Mouse (Mus musculus): Measurements from ENCODE around the gene Ampd1. TPM values are rescaled to one million over a fixed set of nuclear protein-coding genes. Genes with fewer than 3 reads are reported as not detected.

Ampd1 gene
- total RNA-seq, 2 experiments from 2014 or later: not detected

DNA sequence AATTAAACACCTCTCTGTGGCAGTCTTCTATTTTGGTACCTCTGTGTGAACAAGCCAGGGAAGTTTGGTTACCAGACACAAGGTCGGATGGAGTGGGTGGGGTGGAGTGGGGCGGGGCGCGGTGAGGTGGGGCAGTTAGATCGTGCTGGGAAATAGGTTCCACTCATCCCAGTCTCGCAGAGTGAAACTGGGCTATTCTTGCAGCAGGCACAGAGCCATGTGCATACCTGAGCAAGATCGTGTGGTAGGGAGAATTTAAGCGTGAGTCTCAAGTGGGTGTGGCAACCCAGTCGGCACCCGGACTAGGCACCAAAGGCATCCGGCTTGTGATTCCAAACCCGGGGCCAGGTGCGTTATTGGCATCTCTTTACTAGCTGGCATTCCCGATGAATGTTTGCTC, 28.1 kb downstream of the Ampd1 start:
- ATAC-seq (replicated peaks; ENCODE audit: poor library complexity): peak; percentile 12

DNA sequence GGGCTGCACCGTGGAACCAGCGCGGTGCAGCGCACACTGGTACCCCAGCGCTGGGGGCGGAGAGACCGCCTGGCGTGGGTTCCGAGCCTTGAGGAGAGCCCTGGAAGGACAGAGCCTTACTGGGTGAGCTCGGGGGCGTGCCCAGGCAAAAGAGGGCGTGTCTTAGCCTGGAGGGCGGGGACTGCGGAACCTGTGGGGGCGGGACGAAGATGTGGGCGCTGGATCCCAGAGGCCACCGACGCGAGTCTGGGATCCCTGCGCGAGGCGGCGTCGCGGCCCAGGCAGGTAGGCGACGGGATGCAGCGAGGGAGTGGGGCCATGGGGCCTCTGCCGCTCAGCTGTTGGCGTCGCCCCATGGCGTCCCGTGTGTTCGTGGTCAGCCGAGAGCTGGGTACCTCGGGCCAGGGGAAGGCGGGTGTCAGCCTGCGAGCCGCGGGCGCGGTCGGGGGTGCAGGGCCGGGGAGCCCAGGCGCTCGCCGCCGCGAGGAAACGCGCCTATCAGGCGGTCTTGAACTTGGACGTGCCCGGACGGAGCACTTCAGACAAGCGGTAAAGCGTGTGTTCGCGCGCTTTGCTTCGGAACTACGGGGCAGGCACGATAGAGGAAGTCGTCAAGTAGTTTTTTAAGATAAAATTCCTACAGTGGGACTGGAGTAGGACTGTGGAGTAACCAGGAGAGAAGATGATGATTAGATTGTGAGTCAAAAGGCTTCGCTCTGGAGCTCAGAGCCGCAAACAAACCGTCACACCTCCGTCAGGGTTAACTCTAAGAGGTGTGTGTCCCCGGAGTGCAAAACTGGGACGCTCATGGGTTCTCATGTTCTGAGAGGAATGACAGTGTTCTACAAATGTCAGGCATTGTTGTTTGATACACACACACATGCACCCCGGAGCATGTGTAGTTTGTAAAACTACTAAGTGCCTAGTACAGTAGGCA, 28.9 kb downstream of the Ampd1 start, which contains the start of gene Dennd2c:
Gene Dennd2c (plus strand): TSS at position 151 of the 937 bp plus-strand sequence.
- peak; percentile 95 for ATAC-seq (replicated peaks; ENCODE audit: poor library complexity)

DNA sequence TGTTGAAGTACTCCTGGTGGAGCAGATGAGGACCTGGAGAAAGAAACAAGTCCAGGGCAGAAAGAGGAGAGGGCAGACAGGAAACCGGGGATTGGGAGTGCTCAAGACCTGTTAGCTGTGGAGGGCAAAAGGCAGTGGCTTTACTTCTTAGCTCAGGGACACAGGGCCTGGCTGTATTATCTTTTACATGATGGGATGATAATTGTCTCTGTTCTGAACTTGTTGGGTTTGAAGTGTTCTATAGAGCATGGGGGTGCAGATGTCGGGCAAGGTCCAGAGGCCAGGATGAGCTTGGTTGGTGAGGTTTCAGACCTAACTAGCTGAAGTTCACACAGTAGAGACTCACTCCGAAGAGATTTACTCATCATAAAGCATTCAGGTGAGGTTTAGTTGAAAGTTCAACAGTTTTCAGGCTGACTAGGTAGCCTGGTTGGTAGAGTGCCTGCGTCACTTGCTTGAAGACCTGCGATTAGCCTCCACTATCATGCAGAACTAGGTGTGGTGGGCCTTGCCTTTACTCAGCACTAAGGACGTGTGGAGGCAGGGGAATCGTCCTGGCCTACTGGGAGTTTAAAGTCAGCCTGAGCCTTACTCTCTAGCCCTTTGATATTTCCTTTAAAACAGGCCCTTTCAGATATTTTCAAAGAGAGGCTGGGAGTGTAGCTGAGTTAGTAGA, 33.9 kb downstream of the Ampd1 start:
- no peak for ATAC-seq (replicated peaks; ENCODE audit: poor library complexity)

DNA sequence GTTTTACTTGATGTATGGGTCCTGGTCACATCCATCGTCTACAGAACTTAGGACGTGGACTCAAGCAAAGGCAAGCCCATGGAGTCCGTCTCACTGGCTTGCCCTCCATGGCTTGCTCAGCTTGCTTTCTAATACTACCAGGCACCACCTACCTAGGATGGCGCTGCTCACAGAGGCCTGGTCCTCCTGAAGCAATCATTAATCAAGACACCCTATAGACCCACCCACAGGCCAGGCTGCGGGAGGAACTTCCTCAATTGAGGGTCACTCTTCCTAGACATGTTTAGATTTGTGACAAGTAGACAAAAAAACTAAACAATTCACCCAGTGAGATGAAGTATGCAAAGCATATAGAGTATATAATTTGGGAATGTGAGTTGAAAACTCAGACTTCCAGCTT, 38.4 kb downstream of the Ampd1 start:
- peak; percentile 81 for ATAC-seq (replicated peaks; ENCODE audit: poor library complexity)

DNA sequence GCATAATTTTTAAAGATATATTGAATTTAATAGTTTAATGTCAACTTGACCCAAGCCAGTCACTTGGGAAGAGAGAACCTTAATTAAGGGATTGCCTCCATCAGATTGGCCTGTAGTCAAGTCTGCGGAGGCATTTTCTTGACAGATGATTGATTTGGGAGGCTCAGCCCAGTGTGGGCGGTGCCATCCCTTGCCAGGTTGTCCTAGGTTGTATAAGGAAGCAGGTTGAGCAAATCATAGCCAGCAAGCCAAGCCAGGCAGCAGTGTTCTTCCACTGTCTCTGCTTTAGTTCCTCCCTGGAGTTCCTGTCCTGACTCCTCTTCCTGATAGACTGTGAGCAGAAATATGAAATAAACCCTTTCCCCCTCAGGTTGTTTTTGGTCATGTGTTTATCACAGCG, 49.8 kb downstream of the Ampd1 start:
- no peak for ATAC-seq (replicated peaks; ENCODE audit: poor library complexity)

DNA sequence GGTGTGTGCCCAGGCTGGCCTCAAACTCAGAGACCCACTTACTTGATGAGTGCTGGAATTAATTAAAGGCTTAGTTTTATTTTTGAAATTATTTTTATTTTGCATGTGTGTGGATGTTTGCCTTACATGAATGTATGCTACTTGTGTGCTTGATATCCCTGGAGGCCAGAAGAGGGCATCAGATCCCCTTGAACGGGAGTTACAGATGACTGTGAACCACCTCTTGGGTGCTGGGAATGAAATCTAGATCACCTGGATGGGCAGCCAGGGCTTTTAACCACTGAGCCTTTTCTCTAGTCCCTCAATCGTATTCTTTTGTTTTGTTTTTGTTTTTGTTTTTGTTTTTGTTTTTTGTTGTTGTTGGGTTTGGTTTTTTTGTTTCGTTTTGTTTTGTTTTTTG, 52.3 kb downstream of the Ampd1 start:
- ATAC-seq (replicated peaks; ENCODE audit: poor library complexity): no peak

DNA sequence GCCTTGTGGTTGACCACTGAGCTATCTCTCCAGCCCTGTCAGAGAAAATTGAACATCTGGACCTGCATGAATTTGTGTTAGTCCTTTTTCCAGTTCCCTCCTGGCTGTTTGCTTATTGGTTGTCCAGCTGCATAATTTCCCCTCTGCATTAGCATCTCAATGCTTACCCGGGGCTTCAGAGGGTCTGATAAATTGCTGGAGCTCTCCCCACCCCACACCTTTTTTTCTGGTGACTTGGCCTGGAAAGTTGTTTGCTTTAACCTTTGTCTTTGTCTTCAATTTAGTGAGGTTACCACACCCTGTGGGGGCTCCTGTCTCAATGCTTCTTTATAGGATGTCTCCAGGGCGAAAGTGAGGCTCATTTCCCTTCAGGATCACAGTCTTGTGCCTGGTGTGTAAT, 53.4 kb downstream of the Ampd1 start:
- no peak for ATAC-seq (replicated peaks; ENCODE audit: poor library complexity)

DNA sequence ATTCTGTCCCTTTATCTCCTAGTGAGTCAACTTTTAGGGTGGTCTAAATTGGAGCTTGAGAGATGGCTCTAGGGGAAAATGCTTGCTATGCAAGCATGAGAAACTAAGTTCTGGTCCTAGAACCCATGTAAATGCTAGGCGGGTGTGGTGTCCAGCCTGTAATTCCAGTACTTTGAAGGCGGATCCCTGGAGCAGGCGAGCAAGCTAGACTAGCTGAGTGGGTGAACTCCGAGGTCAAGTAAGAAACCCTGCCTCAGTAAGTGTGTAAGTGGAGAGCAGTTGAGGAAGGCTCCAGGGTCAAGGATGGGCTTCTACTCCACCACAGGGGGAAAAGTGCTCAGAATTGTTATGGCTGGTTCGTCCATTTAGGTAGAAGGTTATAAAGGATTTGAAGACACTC, 53.9 kb downstream of the Ampd1 start:
- no peak for ATAC-seq (replicated peaks; ENCODE audit: poor library complexity)

DNA sequence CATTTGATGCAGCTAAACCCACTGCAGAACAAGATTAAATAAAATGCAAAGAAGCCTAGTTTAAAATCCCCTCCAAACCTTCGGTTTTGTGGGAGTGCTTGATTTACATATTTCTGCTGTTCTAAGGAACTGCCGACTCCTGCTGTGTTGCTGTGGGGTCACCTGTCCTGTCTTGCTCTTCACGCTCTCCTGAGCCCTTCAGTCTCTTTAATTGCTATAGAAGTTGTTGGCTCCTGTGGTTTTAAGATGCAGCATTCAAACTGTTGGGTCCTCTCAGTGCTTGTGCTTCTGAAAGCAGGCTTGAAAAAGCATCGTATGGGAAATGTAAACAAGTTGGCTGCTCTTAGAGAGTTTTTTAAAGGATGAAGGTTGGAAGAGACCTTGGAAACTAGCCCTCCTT, 54.4 kb downstream of the Ampd1 start:
- no peak for ATAC-seq (replicated peaks; ENCODE audit: poor library complexity)

DNA sequence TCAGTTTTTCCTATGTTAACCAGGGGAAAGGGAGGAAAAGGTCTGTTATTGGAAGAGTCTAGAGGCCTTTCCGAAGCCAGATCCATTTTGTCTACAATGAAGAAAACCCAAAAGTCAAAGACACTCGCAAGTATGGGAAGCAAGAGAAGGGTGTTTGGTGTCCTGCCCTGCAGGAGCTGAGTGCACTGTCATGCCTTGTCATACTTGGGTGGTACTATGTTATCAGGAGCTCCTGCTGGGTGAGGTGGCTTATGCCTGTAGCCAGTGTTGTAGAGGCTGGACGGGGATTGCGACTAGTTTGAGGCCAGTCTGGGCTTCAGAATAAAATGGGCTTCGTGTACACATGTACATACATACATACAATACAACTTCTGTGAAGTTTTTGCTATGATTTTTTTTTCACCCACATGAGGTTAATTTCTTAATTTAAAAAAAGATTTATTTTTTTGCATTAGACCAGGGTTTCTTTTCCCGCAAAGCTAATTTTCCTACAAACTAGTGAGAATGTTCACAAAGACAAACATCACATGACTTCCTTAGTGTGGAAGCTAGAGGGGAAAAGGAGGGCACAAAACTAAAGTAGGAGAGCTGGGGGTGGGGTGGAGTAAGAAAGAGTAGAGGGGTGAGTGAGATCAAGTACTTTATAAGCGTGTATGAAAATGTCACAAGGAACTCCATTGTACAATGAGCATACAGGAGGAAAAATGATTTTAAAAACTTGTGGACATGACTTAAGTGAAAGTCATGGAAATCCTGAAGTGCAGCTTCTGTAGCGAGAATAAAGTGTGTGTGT, 55.7 kb downstream of the Ampd1 start:
- peak; percentile 90 for ATAC-seq (replicated peaks; ENCODE audit: poor library complexity)

DNA sequence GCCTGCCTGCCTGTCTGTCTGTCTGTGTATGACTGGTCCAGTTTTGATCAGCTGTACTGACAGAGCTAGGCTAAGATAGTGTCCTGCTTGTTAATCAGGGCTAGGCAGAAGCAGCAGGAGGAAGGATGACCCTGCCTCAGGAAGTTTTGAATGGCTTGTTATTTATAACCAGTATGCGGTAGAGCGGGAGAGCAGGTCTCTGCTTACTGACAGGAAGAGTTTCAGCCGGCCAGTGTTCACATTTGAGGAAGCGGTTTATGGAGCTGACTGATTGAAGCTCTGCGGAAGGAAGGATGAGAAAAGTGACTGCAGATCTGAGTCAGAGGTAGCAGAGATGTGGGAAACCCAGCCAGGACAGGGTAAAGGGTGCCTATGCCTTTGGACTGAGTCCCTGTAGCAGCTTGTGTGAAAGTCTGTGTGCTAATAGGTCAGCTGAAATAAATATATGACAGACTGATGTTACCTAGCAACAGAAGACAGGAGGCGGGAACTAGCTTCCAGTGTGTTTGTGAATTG, 56.5 kb downstream of the Ampd1 start:
- peak; percentile 74 for ATAC-seq (replicated peaks; ENCODE audit: poor library complexity)

DNA sequence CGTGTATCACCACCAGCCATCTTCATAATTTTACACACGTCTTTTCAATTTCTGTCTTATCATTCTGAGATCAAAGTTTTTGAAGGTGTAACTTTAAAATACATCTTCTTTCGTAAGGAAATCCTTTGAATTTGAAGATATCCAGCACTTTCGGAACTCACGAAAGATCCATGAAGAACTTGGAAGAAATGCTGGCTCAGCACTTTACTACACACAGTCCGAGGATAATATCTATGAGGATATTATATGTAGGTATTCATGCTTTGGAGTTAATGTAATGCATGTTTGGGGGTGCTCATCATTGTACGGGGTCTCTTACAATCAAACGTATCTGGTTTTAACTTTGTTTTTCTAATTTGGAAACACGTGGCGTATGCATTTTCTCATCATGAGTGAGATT, 59.3 kb downstream of the Ampd1 start:
- ATAC-seq (replicated peaks; ENCODE audit: poor library complexity): no peak

DNA sequence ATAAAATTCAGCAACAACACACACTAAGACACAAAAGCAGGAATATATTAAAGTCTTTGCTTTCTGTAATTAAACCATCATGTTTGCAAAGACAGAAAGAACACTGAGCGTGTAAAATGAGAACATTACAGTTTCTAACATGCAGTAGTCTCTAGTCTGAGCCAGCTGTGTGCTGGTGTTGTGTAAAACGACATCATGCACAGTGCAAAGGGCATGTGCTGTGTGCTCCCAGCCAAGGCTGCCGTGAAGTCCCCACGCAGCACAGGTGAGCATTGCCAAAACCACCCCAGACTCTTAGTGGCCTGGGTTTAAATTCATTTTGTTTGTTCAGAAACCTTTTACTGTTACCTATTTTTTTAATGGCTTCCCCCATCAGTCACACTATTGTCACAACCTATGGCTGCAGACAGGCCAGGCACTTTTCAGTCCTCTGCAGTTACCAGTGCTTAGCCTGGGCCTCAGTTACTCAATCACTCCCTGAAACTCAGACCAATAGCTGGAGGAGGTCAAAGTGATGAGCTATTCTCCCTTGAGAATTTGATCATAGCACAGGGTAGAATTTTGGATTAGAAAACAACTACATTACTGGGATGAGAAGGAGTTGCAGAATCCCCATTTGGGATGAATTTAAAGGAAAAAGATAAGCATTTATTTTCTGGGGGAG, 62.7 kb downstream of the Ampd1 start:
- ATAC-seq (replicated peaks; ENCODE audit: poor library complexity): no peak

DNA sequence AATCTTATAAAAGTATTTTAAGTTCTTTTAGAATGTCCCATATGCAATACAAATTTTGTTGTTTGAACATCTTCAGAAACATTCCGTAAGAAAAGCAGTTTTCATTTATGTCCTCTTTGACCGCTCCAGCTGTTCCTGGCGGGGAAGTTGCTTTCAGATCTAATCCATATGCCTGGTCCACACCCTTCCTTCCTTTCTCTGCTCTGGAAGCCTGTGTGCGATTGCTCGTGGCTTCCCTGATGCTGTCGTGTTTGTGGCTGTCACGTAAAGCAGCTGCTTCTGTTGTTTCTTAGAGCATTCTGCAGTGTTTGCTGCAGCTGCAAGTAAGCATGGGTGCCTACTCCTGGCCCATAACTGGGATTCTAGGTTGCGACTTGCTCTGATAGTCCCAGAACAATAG, 65.2 kb downstream of the Ampd1 start:
- no peak for ATAC-seq (replicated peaks; ENCODE audit: poor library complexity)

DNA sequence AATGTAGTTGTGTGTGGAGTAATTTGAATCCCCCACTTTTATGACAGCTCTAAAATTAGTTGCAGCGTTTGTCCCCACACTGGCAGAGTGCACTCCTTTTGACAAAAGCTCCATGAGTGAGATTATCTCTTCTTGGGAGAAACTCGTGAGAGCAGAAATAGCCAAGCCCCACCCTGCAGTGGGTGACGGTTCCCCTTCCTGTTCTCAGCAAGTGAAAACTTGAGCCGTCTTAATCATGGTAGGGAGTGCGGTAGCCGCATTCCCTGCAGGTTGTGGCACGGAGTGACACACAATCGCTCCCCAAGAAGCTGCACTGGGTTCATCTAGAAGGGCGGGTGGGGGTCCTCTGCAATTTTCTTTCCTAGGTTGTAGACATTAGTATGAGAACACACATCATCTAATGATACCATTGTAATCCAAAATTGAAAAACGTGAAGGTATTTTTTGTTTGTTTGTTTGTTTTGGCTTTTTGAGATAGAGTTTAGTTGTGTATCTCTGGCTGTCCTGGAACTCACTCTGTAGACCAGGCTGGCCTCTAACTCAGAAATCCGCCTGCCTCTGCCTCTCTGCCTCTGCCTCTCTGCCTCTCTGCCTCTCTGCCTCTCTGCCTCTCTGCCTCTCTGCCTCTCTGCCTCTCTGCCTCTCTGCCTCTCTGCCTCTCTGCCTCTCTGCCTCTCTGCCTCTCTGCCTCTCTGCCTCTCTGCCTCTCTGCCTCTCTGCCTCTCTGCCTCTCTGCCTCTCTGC, 66.5 kb downstream of the Ampd1 start:
- ATAC-seq (replicated peaks; ENCODE audit: poor library complexity): peak; percentile 85

DNA sequence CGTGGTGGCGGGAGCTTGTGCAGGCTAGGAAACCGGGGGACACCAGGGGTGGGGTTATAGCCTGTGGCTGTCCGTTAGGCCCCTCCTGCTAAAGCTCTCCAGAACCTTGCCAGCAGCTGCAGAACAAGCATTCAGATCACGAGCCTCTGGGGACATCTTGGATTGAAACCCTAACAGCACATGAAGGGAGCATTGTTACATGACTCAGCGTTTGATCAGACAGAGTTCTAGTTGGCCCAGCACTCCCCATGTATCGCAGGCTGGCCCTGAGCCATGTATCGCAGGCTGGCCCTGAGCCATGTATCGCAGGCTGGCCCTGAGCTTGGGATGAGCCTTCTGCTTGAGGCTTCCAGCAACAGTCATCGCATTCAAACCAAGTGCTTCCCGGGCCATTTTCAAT, 67.5 kb downstream of the Ampd1 start:
- peak; percentile 68 for ATAC-seq (replicated peaks; ENCODE audit: poor library complexity)

DNA sequence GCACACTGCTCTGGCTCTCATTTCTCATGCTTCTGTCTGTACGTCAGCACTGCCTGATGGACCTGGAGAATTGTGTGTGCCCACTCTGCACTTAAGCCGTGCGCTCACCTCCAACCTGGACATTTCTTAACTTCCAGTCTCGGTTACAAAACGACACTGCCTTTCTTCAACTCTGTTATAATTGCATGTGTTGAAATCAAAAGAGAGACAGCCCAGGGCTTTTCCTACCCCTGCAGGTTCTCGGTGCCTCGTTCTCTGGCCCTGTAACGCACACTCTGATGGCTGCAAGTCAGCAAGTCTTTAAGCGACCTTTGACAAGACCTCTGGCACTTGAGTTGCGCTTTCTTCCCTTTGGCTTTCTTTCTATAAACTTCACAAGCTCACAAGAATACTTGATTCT, 68.6 kb downstream of the Ampd1 start:
- ATAC-seq (replicated peaks; ENCODE audit: poor library complexity): 0 out of 2 replicates have a peak, but pooled peaks have one; percentile 8

DNA sequence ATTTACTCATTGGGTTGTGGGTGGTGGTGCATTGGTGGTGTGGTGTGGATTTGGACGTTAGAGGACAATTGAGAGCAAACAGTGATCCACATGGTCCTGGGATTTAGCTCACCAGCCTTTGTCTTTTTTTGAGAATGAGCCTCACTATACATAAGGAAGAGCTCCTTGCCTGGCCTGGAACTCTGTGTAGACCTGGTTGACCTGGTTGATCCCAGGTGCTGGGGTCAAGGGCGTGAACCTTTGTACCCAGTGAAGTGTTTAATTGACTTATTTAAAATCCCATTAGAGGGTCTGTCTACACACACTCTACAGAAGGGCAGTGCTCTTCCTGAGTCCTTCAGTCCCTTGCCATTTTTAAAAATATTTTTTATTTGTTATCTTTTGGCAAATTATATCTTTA, 71.5 kb downstream of the Ampd1 start:
- ATAC-seq (replicated peaks; ENCODE audit: poor library complexity): no peak

DNA sequence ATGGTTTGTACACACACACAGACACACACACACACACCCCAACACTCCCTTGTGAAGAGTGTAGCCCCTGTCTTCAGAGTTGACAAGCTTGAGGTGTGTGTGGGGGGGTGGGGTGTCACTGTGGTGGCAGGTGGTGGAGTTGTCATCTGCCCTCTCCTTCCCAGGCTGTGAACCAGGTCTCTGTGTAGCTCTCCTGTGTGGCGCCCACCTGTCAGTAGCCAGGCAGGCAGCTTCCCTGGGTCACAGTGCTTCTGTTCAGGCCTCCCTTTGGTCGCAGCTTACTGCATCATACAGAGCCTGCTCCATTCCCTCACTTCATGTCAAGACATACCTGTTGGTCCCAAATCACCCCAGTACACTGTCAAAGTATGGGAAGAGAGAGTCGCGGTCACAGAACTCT, 72.0 kb downstream of the Ampd1 start:
- no peak for ATAC-seq (replicated peaks; ENCODE audit: poor library complexity)
